Mouse (Mus musculus): ENCODE measurements at regions not wholly inside any gene's neighbourhood (a gene's known extent, or its start where the extent isn't known, plus 50 kb on each side); places are given as distances from the start of the nearest gene placed in this dataset.

DNA sequence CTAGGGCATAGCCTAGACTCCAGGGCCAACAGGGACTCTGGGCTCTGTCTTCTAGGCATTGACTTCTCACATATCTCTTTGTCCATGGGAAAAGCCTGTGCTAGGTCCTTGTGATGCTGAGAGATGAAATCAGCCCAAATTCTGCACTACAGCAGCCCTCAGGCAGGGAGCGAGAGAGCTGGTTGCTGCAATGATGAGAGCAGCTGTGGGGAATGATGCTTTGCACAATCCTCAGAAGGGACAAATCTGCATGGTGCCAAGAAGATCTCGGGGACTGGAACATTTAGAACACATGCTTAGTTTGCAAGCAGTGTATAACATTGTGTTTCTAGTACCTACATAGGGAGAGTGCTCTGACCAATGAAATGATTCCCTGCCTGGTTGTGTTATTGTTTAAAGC is 259.2 kb upstream of the Trib2 start:
- Histone ChIP-seq H3K9me3 (ENCODE audit: control insufficient read depth, low read length) (no peaks in the 10 kb centered on the region), H3K27ac (replicated peaks; ENCODE audit: low read depth, low read length) (no peak overlapping the region), H3K4me1 (ENCODE audit: control insufficient read depth, insufficient read depth, low read length) (no peaks in the 10 kb centered on the region), H3K9ac (ENCODE audit: low read length) (no peak overlapping the region), H3K4me2 (ENCODE audit: low read depth, severe bottlenecking) (no peak overlapping the region), H3K36me3 (ENCODE audit: control insufficient read depth, insufficient read depth, low read length) (no peaks in the 10 kb centered on the region), H3K4me3 (ENCODE audit: low read depth, low read length) (no peak overlapping the region), H3K27me3 (ENCODE audit: control insufficient read depth, insufficient read depth, low read length) (no peaks in the 10 kb centered on the region)
- 82% methylated on average over 2 of the region's 2 CpGs for WGBS
- DNase-seq (ENCODE audit: low spot score) (no peak), ATAC-seq (ENCODE audit: insufficient number of reproducible peaks, low FRiP score, low TSS enrichment, low read depth) (no peak)

DNA sequence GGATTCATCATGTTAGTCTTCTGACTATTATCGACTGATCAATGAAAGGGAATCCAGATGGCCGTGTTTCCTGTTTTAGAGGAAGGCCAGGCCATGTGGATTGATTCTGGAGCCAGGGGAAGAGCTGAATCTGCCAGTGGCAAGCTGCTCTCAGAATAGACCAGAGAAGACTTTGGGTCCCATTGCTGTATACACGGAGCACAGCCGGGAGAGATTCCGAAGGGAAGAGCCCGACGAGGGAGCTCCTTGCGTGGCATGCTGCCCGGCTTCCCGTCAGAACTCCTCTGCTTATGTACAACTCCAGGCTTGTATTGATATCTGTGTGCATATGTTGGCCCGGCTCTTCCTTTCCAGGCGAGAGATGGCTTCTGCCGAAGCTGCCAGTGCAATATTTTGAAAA is 252.2 kb upstream of the Trib2 start:
- DNase-seq (ENCODE audit: low spot score) = no peak

DNA sequence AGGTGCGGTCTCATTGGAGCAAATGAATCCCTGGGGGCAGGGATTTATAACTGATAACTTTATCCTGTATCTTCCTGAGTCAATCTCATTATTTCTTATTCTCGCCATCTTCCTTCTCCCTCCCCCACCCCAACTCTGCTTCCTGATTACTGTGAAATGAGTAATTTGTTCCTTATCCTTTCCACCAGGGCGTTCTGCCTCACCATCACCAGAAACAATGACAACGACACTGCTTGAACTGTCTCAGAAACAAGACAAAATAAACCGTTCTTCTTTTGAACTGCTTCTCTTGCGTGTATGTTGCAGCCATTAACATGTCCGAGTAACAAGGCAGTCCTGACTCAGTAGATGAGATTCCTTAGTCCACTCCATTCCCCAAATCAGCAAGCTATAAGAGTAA is 246.0 kb upstream of the Trib2 start:
- Histone ChIP-seq H3K9me3 (ENCODE audit: control insufficient read depth, low read length) (no peaks in the 10 kb centered on the region), H3K27me3 (ENCODE audit: control insufficient read depth, insufficient read depth, low read length) (no peaks in the 10 kb centered on the region), H3K4me1 (ENCODE audit: control insufficient read depth, insufficient read depth, low read length) (no peaks in the 10 kb centered on the region), H3K27ac (replicated peaks; ENCODE audit: low read depth, low read length) (no peak overlapping the region), H3K36me3 (ENCODE audit: control insufficient read depth, insufficient read depth, low read length) (no peaks in the 10 kb centered on the region), H3K4me3 (ENCODE audit: low read depth, low read length) (no peak overlapping the region), H3K9ac (ENCODE audit: low read length) (no peak overlapping the region), H3K4me2 (ENCODE audit: low read depth, severe bottlenecking) (no peak overlapping the region)
- no peak for DNase-seq (ENCODE audit: low spot score)
- no peak for ATAC-seq (ENCODE audit: insufficient number of reproducible peaks, low FRiP score, low TSS enrichment, low read depth)
- WGBS = 88% methylated on average over 7 of the region's 7 CpGs

More for the DNA sequence above, 252.2 kb upstream of the Trib2 start:
- no peaks in the 10 kb centered on the region for H3K9me3 ChIP-seq (ENCODE audit: control insufficient read depth, low read length)
- H3K4me2 ChIP-seq (ENCODE audit: low read depth, severe bottlenecking) = no peak overlapping the region
- no peak overlapping the region for H3K27ac ChIP-seq (replicated peaks; ENCODE audit: low read depth, low read length)
- no peak overlapping the region for H3K9ac ChIP-seq (ENCODE audit: low read length)
- H3K27me3 ChIP-seq (ENCODE audit: control insufficient read depth, insufficient read depth, low read length) = no peaks in the 10 kb centered on the region
- WGBS = 94% methylated on average over 13 of the region's 13 CpGs
- H3K4me3 ChIP-seq (ENCODE audit: low read depth, low read length) = no peak overlapping the region
- no peaks in the 10 kb centered on the region for H3K36me3 ChIP-seq (ENCODE audit: control insufficient read depth, insufficient read depth, low read length)
- no peaks in the 10 kb centered on the region for H3K4me1 ChIP-seq (ENCODE audit: control insufficient read depth, insufficient read depth, low read length)
- ATAC-seq (ENCODE audit: insufficient number of reproducible peaks, low FRiP score, low TSS enrichment, low read depth) = no peak

DNA sequence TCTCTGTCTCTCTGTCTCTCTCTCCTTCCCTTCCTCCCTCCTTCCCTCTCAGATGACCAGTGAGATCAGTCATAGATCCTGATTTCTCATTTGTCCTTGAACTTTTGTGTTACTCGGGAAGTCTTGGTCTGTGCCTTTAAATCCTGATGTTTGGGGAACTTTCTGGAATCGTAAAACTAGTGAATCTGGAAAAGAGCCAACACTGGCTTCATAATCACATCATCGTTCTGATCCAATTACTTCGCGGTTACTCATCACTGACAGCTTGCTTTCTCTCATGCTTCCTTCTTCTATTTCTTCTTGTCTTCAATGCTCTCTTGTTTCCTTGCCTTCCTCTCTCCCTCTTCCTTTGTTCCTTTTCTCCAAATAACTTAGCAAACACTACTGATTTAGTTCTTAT is 243.7 kb upstream of the Trib2 start:
- Histone ChIP-seq H3K4me2 (ENCODE audit: low read depth, severe bottlenecking) (no peak overlapping the region), H3K36me3 (ENCODE audit: control insufficient read depth, insufficient read depth, low read length) (no peaks in the 10 kb centered on the region), H3K27ac (replicated peaks; ENCODE audit: low read depth, low read length) (no peak overlapping the region), H3K4me1 (ENCODE audit: control insufficient read depth, insufficient read depth, low read length) (no peaks in the 10 kb centered on the region), H3K4me3 (ENCODE audit: low read depth, low read length) (no peak overlapping the region), H3K27me3 (ENCODE audit: control insufficient read depth, insufficient read depth, low read length) (no peaks in the 10 kb centered on the region), H3K9ac (ENCODE audit: low read length) (no peak overlapping the region), H3K9me3 (ENCODE audit: control insufficient read depth, low read length) (no peaks in the 10 kb centered on the region)
- 84% methylated on average over 5 of the region's 5 CpGs for WGBS
- no peak for DNase-seq (ENCODE audit: low spot score)
- no peak for ATAC-seq (ENCODE audit: insufficient number of reproducible peaks, low FRiP score, low TSS enrichment, low read depth)

DNA sequence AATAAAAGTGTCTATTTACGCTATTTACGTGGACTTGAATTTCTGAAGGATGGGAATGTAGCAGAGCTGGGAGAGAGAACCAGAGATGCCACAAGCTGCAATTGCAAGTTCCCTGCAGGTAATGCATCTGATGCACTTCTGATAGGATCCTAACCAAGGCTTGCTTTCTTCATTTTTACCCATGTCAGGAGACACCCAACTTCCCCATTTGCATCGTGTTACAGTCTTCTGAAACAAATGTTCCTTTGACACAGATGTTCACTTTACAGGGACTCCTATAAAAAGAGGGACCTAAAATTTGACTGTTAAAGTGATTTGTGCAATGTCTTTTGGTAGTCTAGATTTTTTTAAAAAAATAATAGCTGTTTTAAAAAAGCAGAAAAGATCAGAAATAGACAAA is 241.5 kb upstream of the Trib2 start:
- Histone ChIP-seq H3K27ac (replicated peaks; ENCODE audit: low read depth, low read length) (no peak overlapping the region), H3K4me2 (ENCODE audit: low read depth, severe bottlenecking) (no peak overlapping the region), H3K9ac (ENCODE audit: low read length) (no peak overlapping the region), H3K4me1 (ENCODE audit: control insufficient read depth, insufficient read depth, low read length) (no peaks in the 10 kb centered on the region), H3K27me3 (ENCODE audit: control insufficient read depth, insufficient read depth, low read length) (no peaks in the 10 kb centered on the region), H3K36me3 (ENCODE audit: control insufficient read depth, insufficient read depth, low read length) (no peaks in the 10 kb centered on the region), H3K9me3 (ENCODE audit: control insufficient read depth, low read length) (no peaks in the 10 kb centered on the region), H3K4me3 (ENCODE audit: low read depth, low read length) (no peak overlapping the region)
- WGBS = 81% methylated on average over 3 of the region's 3 CpGs
- ATAC-seq (ENCODE audit: insufficient number of reproducible peaks, low FRiP score, low TSS enrichment, low read depth) (no peak), DNase-seq (ENCODE audit: low spot score) (no peak)

DNA sequence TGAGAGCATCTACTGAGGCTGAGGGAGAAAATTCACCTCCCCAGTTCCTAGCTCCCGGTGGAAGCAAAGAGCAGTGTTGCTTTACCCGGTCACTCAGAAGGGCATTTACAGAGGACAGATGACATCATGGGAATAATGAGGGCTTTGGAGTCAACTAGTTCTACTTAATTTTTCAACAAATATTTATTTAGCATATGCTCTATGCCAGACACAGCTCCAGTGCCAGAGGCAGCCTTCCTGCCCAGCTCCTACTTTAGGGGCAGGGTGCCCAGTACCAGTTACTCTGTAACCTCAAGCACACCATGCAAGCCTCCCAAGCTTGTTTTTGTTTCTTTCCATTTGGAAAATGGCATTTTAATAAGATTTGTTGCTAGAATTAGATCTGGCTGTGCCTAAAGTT is 240.1 kb upstream of the Trib2 start:
- 77% methylated on average over 2 of the region's 2 CpGs for WGBS
- H3K36me3 ChIP-seq (ENCODE audit: control insufficient read depth, insufficient read depth, low read length) = no peaks in the 10 kb centered on the region
- H3K4me1 ChIP-seq (ENCODE audit: control insufficient read depth, insufficient read depth, low read length) = 0 out of 2 replicates have a peak, but pooled peaks cover 3% of the 10 kb centered on the region
- no peak overlapping the region for H3K4me2 ChIP-seq (ENCODE audit: low read depth, severe bottlenecking)
- no peak overlapping the region for H3K27ac ChIP-seq (replicated peaks; ENCODE audit: low read depth, low read length)
- H3K27me3 ChIP-seq (ENCODE audit: control insufficient read depth, insufficient read depth, low read length) = no peaks in the 10 kb centered on the region
- ATAC-seq (ENCODE audit: insufficient number of reproducible peaks, low FRiP score, low TSS enrichment, low read depth) = no peak
- no peak overlapping the region for H3K4me3 ChIP-seq (ENCODE audit: low read depth, low read length)
- H3K9me3 ChIP-seq (ENCODE audit: control insufficient read depth, low read length) = no peaks in the 10 kb centered on the region
- no peak overlapping the region for H3K9ac ChIP-seq (ENCODE audit: low read length)
- DNase-seq (ENCODE audit: low spot score) = no peak

DNA sequence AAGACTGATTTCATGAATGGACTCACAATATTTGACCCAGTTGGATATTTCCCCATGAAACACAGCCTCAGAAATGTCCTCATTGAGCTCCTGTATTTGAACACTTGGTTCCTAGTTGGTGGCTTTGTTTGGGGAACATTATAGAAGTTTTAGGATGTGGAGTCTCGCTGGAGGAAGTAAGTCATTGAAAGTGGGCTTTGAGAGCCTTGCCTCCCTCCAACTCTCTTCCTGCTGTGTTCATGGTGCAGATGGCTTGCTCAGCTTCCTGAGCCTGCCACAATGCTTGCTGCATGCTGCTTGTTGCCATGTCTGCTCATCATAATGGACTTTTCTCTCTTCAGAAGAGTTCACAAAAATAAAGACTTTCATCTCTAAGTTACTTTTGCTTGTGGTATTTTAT is 239.5 kb upstream of the Trib2 start:
- Histone ChIP-seq H3K27ac (replicated peaks; ENCODE audit: low read depth, low read length) (no peak overlapping the region), H3K36me3 (ENCODE audit: control insufficient read depth, insufficient read depth, low read length) (no peaks in the 10 kb centered on the region), H3K4me3 (ENCODE audit: low read depth, low read length) (no peak overlapping the region), H3K9ac (ENCODE audit: low read length) (no peak overlapping the region), H3K27me3 (ENCODE audit: control insufficient read depth, insufficient read depth, low read length) (no peaks in the 10 kb centered on the region), H3K4me2 (ENCODE audit: low read depth, severe bottlenecking) (no peak overlapping the region), H3K9me3 (ENCODE audit: control insufficient read depth, low read length) (no peaks in the 10 kb centered on the region), H3K4me1 (ENCODE audit: control insufficient read depth, insufficient read depth, low read length) (0 out of 2 replicates have a peak, but pooled peaks cover 3% of the 10 kb centered on the region)
- DNase-seq (ENCODE audit: low spot score) = no peak
- 65% methylated on average over 1 of the region's 1 CpGs for WGBS
- ATAC-seq (ENCODE audit: insufficient number of reproducible peaks, low FRiP score, low TSS enrichment, low read depth) = no peak

DNA sequence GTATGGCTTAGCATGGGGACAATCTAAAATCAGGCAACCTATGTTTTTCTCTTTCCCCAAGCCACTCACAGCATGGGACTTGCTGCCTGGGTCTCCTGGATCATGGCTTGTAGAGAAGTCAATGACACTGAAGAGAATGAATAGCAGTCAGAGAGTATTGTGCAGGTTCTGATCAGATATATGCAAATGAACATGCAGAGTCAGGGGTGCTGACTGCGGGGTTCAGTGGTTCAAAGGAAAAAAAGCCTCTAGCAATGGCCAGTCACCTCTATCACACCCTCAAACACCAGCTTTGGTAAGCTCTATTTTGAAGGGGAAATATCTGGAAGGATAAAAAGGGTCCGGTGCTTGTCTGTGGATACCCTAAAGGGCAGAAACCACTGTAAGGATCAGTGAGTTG is 237.9 kb upstream of the Trib2 start:
- DNase-seq (ENCODE audit: low spot score) (no peak), ATAC-seq (ENCODE audit: insufficient number of reproducible peaks, low FRiP score, low TSS enrichment, low read depth) (no peak)
- Histone ChIP-seq H3K4me2 (ENCODE audit: low read depth, severe bottlenecking) (no peak overlapping the region), H3K9me3 (ENCODE audit: control insufficient read depth, low read length) (no peaks in the 10 kb centered on the region), H3K4me1 (ENCODE audit: control insufficient read depth, insufficient read depth, low read length) (0 out of 2 replicates have a peak, but pooled peaks cover 3% of the 10 kb centered on the region), H3K27me3 (ENCODE audit: control insufficient read depth, insufficient read depth, low read length) (no peaks in the 10 kb centered on the region), H3K4me3 (ENCODE audit: low read depth, low read length) (no peak overlapping the region), H3K36me3 (ENCODE audit: control insufficient read depth, insufficient read depth, low read length) (no peaks in the 10 kb centered on the region), H3K27ac (replicated peaks; ENCODE audit: low read depth, low read length) (no peak overlapping the region), H3K9ac (ENCODE audit: low read length) (no peak overlapping the region)
- WGBS = 78% methylated on average over 2 of the region's 2 CpGs

DNA sequence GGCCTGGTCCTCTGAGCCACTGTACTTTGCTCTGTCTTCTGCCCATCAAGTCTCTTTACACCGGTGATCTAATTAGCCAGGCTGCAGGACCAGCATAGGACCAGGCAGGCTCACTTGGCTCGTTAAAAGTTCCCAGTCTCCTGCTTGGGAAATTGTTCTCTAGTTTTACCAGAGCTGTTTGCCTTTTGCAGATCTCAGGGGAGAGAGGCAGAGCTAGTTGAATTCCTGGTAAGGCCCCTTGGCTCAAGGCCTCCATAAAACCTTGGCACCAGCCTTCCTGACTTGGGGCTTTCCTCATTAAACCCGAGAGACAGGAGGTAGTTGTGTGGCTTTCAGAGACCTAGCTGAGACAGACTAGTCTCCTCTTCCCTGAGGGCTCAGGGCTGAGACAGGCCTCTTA is 237.0 kb upstream of the Trib2 start:
- Histone ChIP-seq H3K9ac (ENCODE audit: low read length) (no peak overlapping the region), H3K4me1 (ENCODE audit: control insufficient read depth, insufficient read depth, low read length) (0 out of 2 replicates have a peak, but pooled peaks cover 3% of the 10 kb centered on the region), H3K4me3 (ENCODE audit: low read depth, low read length) (no peak overlapping the region), H3K36me3 (ENCODE audit: control insufficient read depth, insufficient read depth, low read length) (no peaks in the 10 kb centered on the region), H3K9me3 (ENCODE audit: control insufficient read depth, low read length) (no peaks in the 10 kb centered on the region), H3K4me2 (ENCODE audit: low read depth, severe bottlenecking) (no peak overlapping the region), H3K27me3 (ENCODE audit: control insufficient read depth, insufficient read depth, low read length) (no peaks in the 10 kb centered on the region), H3K27ac (replicated peaks; ENCODE audit: low read depth, low read length) (no peak overlapping the region; the same call in 1 of the 2 replicates)
- WGBS = 24% methylated on average over 3 of the region's 3 CpGs
- ATAC-seq (ENCODE audit: insufficient number of reproducible peaks, low FRiP score, low TSS enrichment, low read depth) (peak; percentile 47; the same call in 1 of the 2 replicates), DNase-seq (ENCODE audit: low spot score) (peak; percentile 34)
